21 mouse cellular contexts compared by ENCODE assay signal in genomic region chr8:128235071-128235470, GRCm38 (mm10).
A peak's percentile ranks its signal among the peaks of the same experiment; 100 is the strongest.
DNase-seq lines count a peak whose midpoint lies in the region; ATAC-seq lines count a peak whose summit lies in the region.
"Had no signal": no experiment of that assay in that cellular context is flagged by ENCODE, and none has a peak within 500 bp of the region (broad histone marks: within the 10 kb centered on the region; RNA-seq: fewer than 3 reads in every experiment).

No protein-coding gene starts in this region.

- H3K79me2 ChIP-seq in macrophage (ENCODE audit: inconsistent target): no peaks in the 10 kb centered on the region

- no peak for ATAC-seq in limb, embryonic 12.5 days (ENCODE audit: insufficient number of reproducible peaks, insufficient read depth, low FRiP score, low TSS enrichment, low read depth)
- 0 out of 2 replicates have a peak, but pooled peaks have one; percentile 8 for ATAC-seq in common myeloid progenitor, adult 5-6 weeks (replicated peaks; ENCODE audit: low read depth, poor library complexity, severe bottlenecking)
- 0 out of 2 replicates have a peak, but pooled peaks have one; percentile 30 for ATAC-seq in megakaryocyte progenitor cell, adult 5-6 weeks (replicated peaks; ENCODE audit: poor library complexity)
- no peak for ATAC-seq in erythroblast, adult 5-6 weeks (replicated peaks; ENCODE audit: low FRiP score, poor library complexity, severe bottlenecking)
- ATAC-seq: forebrain, embryonic 13.5 days; forebrain, embryonic 15.5 days; forebrain, postnatal 0 days had no signal

- no peak for DNase-seq in limb, embryonic 10.5 days (ENCODE audit: low spot score)
- no peak for DNase-seq in urinary bladder, postnatal 14 days (ENCODE audit: low spot score)
- no peak for DNase-seq in cerebellum, postnatal 4 days (ENCODE audit: low spot score in 2 of 2)
- DNase-seq: adrenal gland, adult 2 months; adrenal gland, postnatal 10 days; adrenal gland, postnatal 25 days; cerebellum, adult 11-12 months; cerebellum, adult 2 months; cerebellum, adult 9-10 months; cerebellum, postnatal 14 days; cerebellum, postnatal 36 days; forebrain, postnatal 0 days had no signal

- H3K4me2 ChIP-seq in limb, embryonic 12.5 days: 0 out of 2 replicates have a peak overlapping the region, but pooled peaks have one; percentile 6
- H3K4me2 ChIP-seq: embryonic facial prominence, embryonic 13.5 days; embryonic facial prominence, embryonic 15.5 days; forebrain, embryonic 13.5 days; forebrain, embryonic 15.5 days had no signal

- H3K9ac ChIP-seq in limb, embryonic 12.5 days (replicated peaks): no peak overlapping the region
- H3K9ac ChIP-seq: embryonic facial prominence, embryonic 13.5 days; embryonic facial prominence, embryonic 15.5 days; forebrain, embryonic 13.5 days; forebrain, embryonic 15.5 days; forebrain, postnatal 0 days had no signal

- no peaks in the 10 kb centered on the region for H3K36me3 ChIP-seq in limb, embryonic 12.5 days
- H3K36me3 ChIP-seq in limb, embryonic 10.5 days: no peaks in the 10 kb centered on the region
- no peaks in the 10 kb centered on the region for H3K36me3 ChIP-seq in macrophage (ENCODE audit: inconsistent target)
- H3K36me3 ChIP-seq: embryonic facial prominence, embryonic 13.5 days; embryonic facial prominence, embryonic 15.5 days; forebrain, embryonic 15.5 days had no signal

- no peak overlapping the region for H3K4me3 ChIP-seq in limb, embryonic 12.5 days (replicated peaks)
- H3K4me3 ChIP-seq in limb, embryonic 10.5 days: no peak overlapping the region
- H3K4me3 ChIP-seq in macrophage (ENCODE audit: inconsistent target): no peak overlapping the region
- H3K4me3 ChIP-seq: embryonic facial prominence, embryonic 13.5 days; embryonic facial prominence, embryonic 15.5 days; forebrain, embryonic 13.5 days; forebrain, embryonic 15.5 days had no signal

- WGBS in limb, embryonic 12.5 days: 44% methylated on average over 11 of the region's 11 CpGs
- 54% methylated on average over 11 of the region's 11 CpGs for WGBS in limb, embryonic 10.5 days
- WGBS in macrophage (ENCODE audit: missing documents): 48% methylated on average over 11 of the region's 11 CpGs

- no peaks in the 10 kb centered on the region for H3K9me3 ChIP-seq in limb, embryonic 12.5 days
- H3K9me3 ChIP-seq in limb, embryonic 10.5 days (replicated peaks): no peaks in the 10 kb centered on the region
- H3K9me3 ChIP-seq: embryonic facial prominence, embryonic 13.5 days; embryonic facial prominence, embryonic 15.5 days; forebrain, embryonic 13.5 days; forebrain, embryonic 15.5 days had no signal

- peaks cover 6% of the 10 kb centered on the region for H3K4me1 ChIP-seq in limb, embryonic 12.5 days (replicated peaks)
- H3K4me1 ChIP-seq in limb, embryonic 10.5 days: peaks cover 13% of the 10 kb centered on the region
- H3K4me1 ChIP-seq: embryonic facial prominence, embryonic 15.5 days; forebrain, embryonic 13.5 days; forebrain, embryonic 15.5 days had no signal

- H3K27ac ChIP-seq in limb, embryonic 12.5 days: no peak overlapping the region
- no peak overlapping the region for H3K27ac ChIP-seq in limb, embryonic 10.5 days
- H3K27ac ChIP-seq in macrophage: peak overlapping the region; percentile 61
- H3K27ac ChIP-seq: embryonic facial prominence, embryonic 13.5 days; embryonic facial prominence, embryonic 15.5 days; forebrain, embryonic 13.5 days; forebrain, embryonic 15.5 days had no signal

- H3K27me3 ChIP-seq in limb, embryonic 12.5 days: no peaks in the 10 kb centered on the region
- peaks cover 19% of the 10 kb centered on the region for H3K27me3 ChIP-seq in limb, embryonic 10.5 days (ENCODE audit: low read depth, poor library complexity, severe bottlenecking)
- H3K27me3 ChIP-seq: embryonic facial prominence, embryonic 13.5 days; embryonic facial prominence, embryonic 15.5 days; forebrain, embryonic 15.5 days had no signal

Comparison
In these comparisons a context has a peak if more than half of its experiments do, and no peak if none do; other contexts are left out.
1. ATAC-seq: peak in common myeloid progenitor, adult 5-6 weeks (single experiment) and megakaryocyte progenitor cell, adult 5-6 weeks (single experiment); none in limb, embryonic 12.5 days (single experiment) and erythroblast, adult 5-6 weeks (single experiment).